ENCODE assay signal across 10 mouse cellular contexts in the genomic region with DNA sequence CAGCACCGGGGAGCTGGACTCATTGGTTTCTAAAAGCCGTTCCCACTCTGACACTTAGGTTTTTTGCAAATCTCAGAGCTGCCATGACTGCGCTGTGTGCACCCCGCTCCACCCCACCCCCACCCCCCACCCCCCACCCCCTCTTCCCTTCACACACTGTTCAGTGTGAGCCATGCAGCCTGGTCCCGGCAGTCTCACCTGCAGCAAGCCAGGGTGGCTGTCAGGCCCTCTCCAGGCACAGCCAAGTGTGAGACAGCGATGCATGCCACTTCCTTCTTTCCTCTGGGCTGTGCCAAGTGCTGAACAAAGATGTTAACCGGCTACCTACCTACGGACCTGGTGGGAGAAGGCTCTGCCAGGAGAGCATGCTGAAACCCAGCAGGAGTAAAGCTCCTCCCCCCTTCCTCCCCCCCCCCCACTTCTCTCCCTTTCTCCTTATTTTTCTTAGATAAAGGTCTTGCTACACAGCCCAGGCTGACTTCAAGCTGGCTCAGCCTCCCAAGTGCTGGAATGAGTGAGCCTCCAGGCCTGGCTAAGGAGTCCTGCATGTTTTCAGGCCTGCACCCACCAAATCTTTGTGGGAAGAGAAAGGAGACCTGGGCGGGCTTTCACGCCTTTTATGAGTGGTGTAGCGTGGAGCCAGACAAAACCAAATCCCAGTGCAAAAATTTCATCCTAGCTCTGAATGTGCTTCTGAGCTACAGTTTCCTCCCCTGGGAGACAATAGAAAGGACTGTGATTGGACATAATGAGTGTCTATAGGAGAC. TPM values are rescaled to one million over a fixed set of nuclear protein-coding genes. Genes with fewer than 3 reads are reported as not detected.
DNase-seq lines count a peak whose midpoint lies in the region; ATAC-seq and TF ChIP-seq lines count a peak whose summit lies in the region.
"Had no signal": no experiment of that assay in that cellular context is flagged by ENCODE, and none has a peak within 500 bp of the region (broad histone marks: within the 10 kb centered on the region; RNA-seq: fewer than 3 reads in every experiment).

No protein-coding gene starts in this region.

- peaks cover 5% of the 10 kb centered on the region for H3K27me3 ChIP-seq in kidney, embryonic 16.5 days (ENCODE audit: insufficient read depth, low read length)
- no peaks in the 10 kb centered on the region for H3K27me3 ChIP-seq in kidney, adult 2 months (replicated peaks; ENCODE audit: control insufficient read depth, insufficient read depth, low read length)
- H3K27me3 ChIP-seq in forebrain, embryonic 14.5 days (replicated peaks; ENCODE audit: control insufficient read depth, insufficient read depth, low read length) = no peaks in the 10 kb centered on the region
- peaks cover 8% of the 10 kb centered on the region; the same call in 1 of the 2 replicates for H3K27me3 ChIP-seq in hindbrain, embryonic 14.5 days (ENCODE audit: control insufficient read depth, insufficient read depth, low read length)

- peak; percentile 58; the same call in 1 of the 2 replicates for ATAC-seq in kidney, embryonic 16.5 days (ENCODE audit: low FRiP score, low TSS enrichment)
- ATAC-seq in common myeloid progenitor, adult 5-6 weeks (replicated peaks; ENCODE audit: low read depth, poor library complexity, severe bottlenecking) = peak; percentile 47; the same call in 1 of the 2 replicates
- ATAC-seq in forebrain, embryonic 14.5 days = peak; percentile 66; the same call in 1 of the 2 replicates
- peak; percentile 27; the same call in 1 of the 2 replicates for ATAC-seq in hindbrain, embryonic 14.5 days (ENCODE audit: low FRiP score)

- no peak overlapping the region for H3K4me3 ChIP-seq in kidney, embryonic 16.5 days (ENCODE audit: low read length)
- H3K4me3 ChIP-seq in kidney, adult 2 months (ENCODE audit: insufficient read depth, low read depth, low read length) = no peak overlapping the region
- H3K4me3 ChIP-seq in forebrain, embryonic 14.5 days (ENCODE audit: low read depth, low read length) = no peak overlapping the region
- no peak overlapping the region for H3K4me3 ChIP-seq in hindbrain, embryonic 14.5 days (replicated peaks; ENCODE audit: low read length)

- no peak overlapping the region for H3K4me2 ChIP-seq in kidney, embryonic 16.5 days (replicated peaks; ENCODE audit: low read depth, low read length)
- no peak overlapping the region for H3K4me2 ChIP-seq in forebrain, embryonic 14.5 days (ENCODE audit: low read length)
- H3K4me2 ChIP-seq in hindbrain, embryonic 14.5 days (replicated peaks) = no peak overlapping the region

- no peaks in the 10 kb centered on the region for H3K36me3 ChIP-seq in kidney, embryonic 16.5 days (ENCODE audit: insufficient read depth, low read length)
- H3K36me3 ChIP-seq in kidney, adult 2 months (ENCODE audit: control insufficient read depth, insufficient read depth, low read length) = no peaks in the 10 kb centered on the region
- no peaks in the 10 kb centered on the region for H3K36me3 ChIP-seq in forebrain, embryonic 14.5 days (ENCODE audit: control insufficient read depth, insufficient read depth, low read length)
- H3K36me3 ChIP-seq in hindbrain, embryonic 14.5 days (replicated peaks; ENCODE audit: control insufficient read depth, insufficient read depth) = no peaks in the 10 kb centered on the region

- peaks cover 8% of the 10 kb centered on the region; the same call in 1 of the 2 replicates for H3K4me1 ChIP-seq in kidney, embryonic 16.5 days (ENCODE audit: insufficient read depth, low read length)
- H3K4me1 ChIP-seq in kidney, adult 2 months (ENCODE audit: control insufficient read depth, insufficient read depth, low read length) = no peaks in the 10 kb centered on the region
- 0 out of 2 replicates have a peak, but pooled peaks cover 2% of the 10 kb centered on the region for H3K4me1 ChIP-seq in forebrain, embryonic 14.5 days (ENCODE audit: control insufficient read depth, insufficient read depth, low read length)
- H3K4me1 ChIP-seq in hindbrain, embryonic 14.5 days (replicated peaks; ENCODE audit: control insufficient read depth, insufficient read depth, low read length) = peaks cover 13% of the 10 kb centered on the region

- no peak for TF ChIP-seq CTCF in kidney, adult 2 months (conservative IDR thresholded peaks at IDR 0.05; ENCODE audit: insufficient read depth, insufficient read length, low read depth, low read length)

- H3K9me3 ChIP-seq in kidney, embryonic 16.5 days (ENCODE audit: low read length) = no peaks in the 10 kb centered on the region
- H3K9me3 ChIP-seq in forebrain, embryonic 14.5 days (replicated peaks; ENCODE audit: control insufficient read depth, low read length) = no peaks in the 10 kb centered on the region
- H3K9me3 ChIP-seq in hindbrain, embryonic 14.5 days (ENCODE audit: control insufficient read depth, low read length) = no peaks in the 10 kb centered on the region

- H3K9ac ChIP-seq in kidney, embryonic 16.5 days (replicated peaks; ENCODE audit: low read length) = no peak overlapping the region
- H3K9ac ChIP-seq in forebrain, embryonic 14.5 days (ENCODE audit: low read length) = no peak overlapping the region
- H3K9ac ChIP-seq in hindbrain, embryonic 14.5 days = no peak overlapping the region

- WGBS in kidney, embryonic 16.5 days = 50% methylated on average over 11 of the region's 11 CpGs
- 64% methylated on average over 11 of the region's 11 CpGs for WGBS in kidney, adult 2 months
- WGBS in forebrain, embryonic 14.5 days = 18% methylated on average over 11 of the region's 11 CpGs
- WGBS in hindbrain, embryonic 14.5 days = 36% methylated on average over 11 of the region's 11 CpGs

- TF ChIP-seq POLR2A in kidney, adult 2 months (IDR thresholded peaks at IDR 0.05; ENCODE audit: low read depth, low read length) = no peak

- H3K27ac ChIP-seq in kidney, embryonic 16.5 days (ENCODE audit: low read length) = peak overlapping the region; percentile 37; the same call in 1 of the 2 replicates
- no peak overlapping the region for H3K27ac ChIP-seq in kidney, adult 2 months (ENCODE audit: insufficient read depth, low read depth, low read length)
- H3K27ac ChIP-seq in forebrain, embryonic 14.5 days (ENCODE audit: low read depth, low read length) = no peak overlapping the region
- H3K27ac ChIP-seq in hindbrain, embryonic 14.5 days = no peak overlapping the region

- no peak for DNase-seq in kidney, adult 2 months
- peak; percentile 29 for DNase-seq in forebrain, embryonic 14.5 days (ENCODE audit: low spot score)
- DNase-seq in hindbrain, embryonic 14.5 days (ENCODE audit: low spot score) = no peak
- no peak for DNase-seq in right cerebral cortex, postnatal 4 days
- no peak for DNase-seq in frontal cortex, postnatal 25 days (ENCODE audit: low spot score in 2 of 2)
- no peak for DNase-seq in cerebellum, adult 11 months

RNA-seq across cellular contexts. Expression of gene Htr1d, which starts 7.5 kb away (rescaled TPM):
- 0.44 and 0.72 TPM in 2 replicates for polyA plus RNA-seq in kidney, embryonic 16.5 days (2015; fragmentation: Nextera tagmentation; extraction: Ambion mirVana)
- polyA plus RNA-seq in kidney, adult 2 months (2012; rRNA removed) = not detected in 2 replicates
- not detected in 2 replicates for total RNA-seq in common myeloid progenitor, adult 5-6 weeks (2017)
- 0.59 and 0.84 TPM in 2 replicates for polyA plus RNA-seq in forebrain, embryonic 14.5 days (2014; fragmentation: Nextera tagmentation; extraction: Ambion mirVana)
- polyA plus RNA-seq in hindbrain, embryonic 14.5 days (2014; fragmentation: Nextera tagmentation; extraction: Ambion mirVana) = 1.9 and 2.1 TPM in 2 replicates
- total RNA-seq: adrenal gland, adult 2 months; heart, postnatal 14 days had no signal
- polyA plus RNA-seq: adrenal gland, adult 2 months had no signal

RNA-seq across cellular contexts. Expression of gene 6030445D17Rik, which starts 31.3 kb away (rescaled TPM):
- 0.35 and 0.46 TPM in 2 replicates for polyA plus RNA-seq in kidney, embryonic 16.5 days (2015; fragmentation: Nextera tagmentation; extraction: Ambion mirVana)
- polyA plus RNA-seq in kidney, adult 2 months (2012; rRNA removed) = 0.30 and 0.31 TPM in 2 replicates
- total RNA-seq in common myeloid progenitor, adult 5-6 weeks (2017) = not detected in 2 replicates
- 0.32 TPM in 1 of 2 replicates, not detected in the other for polyA plus RNA-seq in forebrain, embryonic 14.5 days (2014; fragmentation: Nextera tagmentation; extraction: Ambion mirVana)
- polyA plus RNA-seq in hindbrain, embryonic 14.5 days (2014; fragmentation: Nextera tagmentation; extraction: Ambion mirVana) = 0.20 and 0.32 TPM in 2 replicates
- total RNA-seq: adrenal gland, adult 2 months had no signal

RNA-seq across cellular contexts. Expression of gene Luzp1, which starts 38.8 kb away (rescaled TPM):
- polyA plus RNA-seq in kidney, embryonic 16.5 days (2015; fragmentation: Nextera tagmentation; extraction: Ambion mirVana) = 131 and 152 TPM in 2 replicates
- polyA plus RNA-seq in kidney, adult 2 months (2012; rRNA removed) = 12.5 and 13.2 TPM in 2 replicates
- total RNA-seq in common myeloid progenitor, adult 5-6 weeks (2017) = 6.5 and 11.1 TPM in 2 replicates
- 41.7 and 53.3 TPM in 2 replicates for polyA plus RNA-seq in forebrain, embryonic 14.5 days (2014; fragmentation: Nextera tagmentation; extraction: Ambion mirVana)
- 48.6 and 56.8 TPM in 2 replicates for polyA plus RNA-seq in hindbrain, embryonic 14.5 days (2014; fragmentation: Nextera tagmentation; extraction: Ambion mirVana)
